Mouse (Mus musculus): ENCODE data around the gene Rprd1b. TPM values are rescaled to one million over a fixed set of nuclear protein-coding genes. Genes with fewer than 3 reads are reported as not detected.

Gene Rprd1b
- polyA plus RNA-seq, 1 experiment from 2014 or later: 48.2 TPM

DNA sequence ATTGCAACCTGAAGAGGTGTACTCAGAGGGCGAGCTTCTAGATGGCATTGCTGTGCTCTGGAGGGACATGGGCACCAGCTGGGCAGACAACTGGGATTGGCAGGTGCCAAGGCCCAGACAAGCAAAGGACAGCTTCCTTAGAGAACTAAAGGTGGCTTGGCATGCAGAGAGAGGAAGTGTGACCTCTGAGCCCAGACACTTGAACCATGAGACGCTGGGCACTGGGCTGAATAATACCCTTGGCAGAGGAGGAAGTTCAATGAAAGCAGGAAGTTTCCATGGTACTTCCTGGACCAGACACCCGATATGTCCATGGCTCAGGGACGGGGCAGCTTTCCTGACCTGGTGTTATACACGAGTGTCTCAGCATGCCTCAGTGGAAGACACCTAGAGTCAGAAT, 146.1 kb downstream of the Rprd1b start:
- H3K9me3 ChIP-seq (ENCODE audit: control insufficient read depth, low read length): no peaks in the 10 kb centered on the region
- no peaks in the 10 kb centered on the region for H3K36me3 ChIP-seq (ENCODE audit: control insufficient read depth, insufficient read depth, low read length)
- peaks cover 14% of the 10 kb centered on the region for H3K4me1 ChIP-seq (replicated peaks; ENCODE audit: control insufficient read depth, insufficient read depth, low read length)
- no peak for DNase-seq (ENCODE audit: low spot score)
- WGBS: 45% methylated on average over 5 of the region's 5 CpGs
- H3K27ac ChIP-seq (ENCODE audit: low read depth, low read length): no peak overlapping the region
- no peak for ATAC-seq (replicated peaks; ENCODE audit: low FRiP score)
- no peak overlapping the region for H3K4me3 ChIP-seq (ENCODE audit: low read depth, low read length)
- peaks cover 8% of the 10 kb centered on the region; the same call in 1 of the 2 replicates for H3K27me3 ChIP-seq (replicated peaks; ENCODE audit: control insufficient read depth, insufficient read depth, low read length)
- H3K4me2 ChIP-seq: no peak overlapping the region
- H3K9ac ChIP-seq (ENCODE audit: low read depth, low read length): no peak overlapping the region

DNA sequence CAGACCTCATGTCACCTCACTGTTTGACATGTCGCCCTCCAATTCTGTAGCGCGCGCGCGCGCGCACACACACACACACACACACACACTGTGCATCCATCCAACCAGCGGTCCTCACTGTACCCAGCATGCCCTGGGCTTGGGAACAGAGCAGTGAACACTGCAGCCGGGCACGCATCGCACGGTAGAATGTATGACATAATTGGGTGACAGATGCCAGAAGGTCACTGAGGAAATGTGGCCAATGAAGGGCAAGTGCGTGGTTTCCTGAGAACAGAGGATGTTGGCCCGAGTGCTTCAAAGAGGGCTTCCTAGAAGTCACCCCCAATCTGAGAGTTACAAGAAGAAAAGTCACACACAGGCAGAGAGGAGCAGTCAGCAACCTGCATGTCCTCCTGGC, 146.7 kb downstream of the Rprd1b start:
- H3K27me3 ChIP-seq (replicated peaks; ENCODE audit: control insufficient read depth, insufficient read depth, low read length): peaks cover 12% of the 10 kb centered on the region
- 68% methylated on average over 15 of the region's 15 CpGs for WGBS
- no peak overlapping the region for H3K4me2 ChIP-seq
- no peaks in the 10 kb centered on the region for H3K9me3 ChIP-seq (ENCODE audit: control insufficient read depth, low read length)
- no peak overlapping the region for H3K9ac ChIP-seq (ENCODE audit: low read depth, low read length)
- H3K36me3 ChIP-seq (ENCODE audit: control insufficient read depth, insufficient read depth, low read length): no peaks in the 10 kb centered on the region
- DNase-seq (ENCODE audit: low spot score) (no peak), ATAC-seq (replicated peaks; ENCODE audit: low FRiP score) (peak; percentile 21; the same call in 1 of the 2 replicates)
- peak overlapping the region; percentile 60 for H3K27ac ChIP-seq (ENCODE audit: low read depth, low read length)
- H3K4me3 ChIP-seq (ENCODE audit: low read depth, low read length): no peak overlapping the region
- H3K4me1 ChIP-seq (replicated peaks; ENCODE audit: control insufficient read depth, insufficient read depth, low read length): peaks cover 17% of the 10 kb centered on the region

DNA sequence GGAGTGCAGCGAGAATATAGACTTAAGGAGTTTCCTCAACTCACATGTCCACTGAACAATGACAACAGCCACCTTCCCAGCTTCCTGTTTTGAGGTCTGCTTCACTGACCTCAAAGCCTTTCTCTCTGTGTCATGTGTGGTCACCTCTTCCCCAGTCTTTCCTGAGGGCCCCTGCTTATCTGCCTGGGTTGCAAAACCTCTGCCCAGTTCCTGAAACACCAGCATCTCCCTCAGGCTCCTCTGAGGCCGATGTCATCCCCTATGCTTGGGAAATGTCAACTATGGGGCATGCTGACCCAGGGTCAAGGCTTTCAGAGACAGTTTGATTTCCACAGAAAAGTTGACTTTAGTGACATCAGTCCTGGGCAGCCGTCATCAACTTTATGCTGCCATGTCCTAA, 147.1 kb downstream of the Rprd1b start:
- no peaks in the 10 kb centered on the region for H3K36me3 ChIP-seq (ENCODE audit: control insufficient read depth, insufficient read depth, low read length)
- H3K4me2 ChIP-seq: peak overlapping the region; percentile 23; the same call in 1 of the 2 replicates
- no peaks in the 10 kb centered on the region for H3K9me3 ChIP-seq (ENCODE audit: control insufficient read depth, low read length)
- WGBS: 8% methylated on average over 3 of the region's 3 CpGs
- no peak overlapping the region for H3K4me3 ChIP-seq (ENCODE audit: low read depth, low read length)
- H3K27me3 ChIP-seq (replicated peaks; ENCODE audit: control insufficient read depth, insufficient read depth, low read length): peaks cover 13% of the 10 kb centered on the region
- H3K27ac ChIP-seq (ENCODE audit: low read depth, low read length): peak overlapping the region; percentile 60
- no peak overlapping the region for H3K9ac ChIP-seq (ENCODE audit: low read depth, low read length)
- ATAC-seq (replicated peaks; ENCODE audit: low FRiP score): peak; percentile 41
- H3K4me1 ChIP-seq (replicated peaks; ENCODE audit: control insufficient read depth, insufficient read depth, low read length): peaks cover 17% of the 10 kb centered on the region
- DNase-seq (ENCODE audit: low spot score): no peak

GRCm38 (mm10) chr2:158176763-158177162, 148.5 kb downstream of the Rprd1b start:
- no peak overlapping the region for H3K9ac ChIP-seq (ENCODE audit: low read depth, low read length)
- H3K9me3 ChIP-seq (ENCODE audit: control insufficient read depth, low read length): no peaks in the 10 kb centered on the region
- no peak overlapping the region for H3K4me3 ChIP-seq (ENCODE audit: low read depth, low read length)
- no peak overlapping the region for H3K27ac ChIP-seq (ENCODE audit: low read depth, low read length)
- WGBS: 81% methylated on average over 9 of the region's 9 CpGs
- DNase-seq (ENCODE audit: low spot score) (no peak), ATAC-seq (replicated peaks; ENCODE audit: low FRiP score) (no peak)
- no peak overlapping the region for H3K4me2 ChIP-seq
- H3K36me3 ChIP-seq (ENCODE audit: control insufficient read depth, insufficient read depth, low read length): no peaks in the 10 kb centered on the region
- H3K4me1 ChIP-seq (replicated peaks; ENCODE audit: control insufficient read depth, insufficient read depth, low read length): peaks cover 17% of the 10 kb centered on the region
- H3K27me3 ChIP-seq (replicated peaks; ENCODE audit: control insufficient read depth, insufficient read depth, low read length): peaks cover 13% of the 10 kb centered on the region

DNA sequence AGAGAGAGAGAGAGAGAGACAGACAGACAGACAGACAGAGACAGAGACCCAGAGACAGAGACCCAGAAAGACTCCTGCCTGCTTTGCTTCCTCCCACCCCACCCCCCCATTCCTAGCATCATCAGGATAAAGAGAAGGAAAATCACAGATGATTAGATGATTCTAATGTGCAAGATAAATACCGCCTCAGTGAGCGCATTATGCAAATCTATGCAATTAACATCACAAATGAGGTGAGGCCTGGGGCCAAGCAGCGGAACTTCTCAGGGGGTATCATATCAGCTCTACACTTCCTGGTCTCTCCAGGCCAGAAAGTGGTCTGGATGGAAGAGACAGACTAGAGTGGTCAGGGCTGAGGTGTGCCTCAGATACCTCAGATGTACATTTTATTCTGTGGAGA, 149.3 kb downstream of the Rprd1b start:
- no peak for DNase-seq (ENCODE audit: low spot score)
- Histone ChIP-seq H3K27me3 (replicated peaks; ENCODE audit: control insufficient read depth, insufficient read depth, low read length) (peaks cover 13% of the 10 kb centered on the region), H3K36me3 (ENCODE audit: control insufficient read depth, insufficient read depth, low read length) (no peaks in the 10 kb centered on the region), H3K9me3 (ENCODE audit: control insufficient read depth, low read length) (no peaks in the 10 kb centered on the region), H3K9ac (ENCODE audit: low read depth, low read length) (no peak overlapping the region), H3K4me1 (replicated peaks; ENCODE audit: control insufficient read depth, insufficient read depth, low read length) (peaks cover 17% of the 10 kb centered on the region), H3K4me3 (ENCODE audit: low read depth, low read length) (no peak overlapping the region), H3K27ac (ENCODE audit: low read depth, low read length) (no peak overlapping the region), H3K4me2 (no peak overlapping the region)
- no peak for ATAC-seq (replicated peaks; ENCODE audit: low FRiP score)
- 70% methylated on average over 3 of the region's 3 CpGs for WGBS

DNA sequence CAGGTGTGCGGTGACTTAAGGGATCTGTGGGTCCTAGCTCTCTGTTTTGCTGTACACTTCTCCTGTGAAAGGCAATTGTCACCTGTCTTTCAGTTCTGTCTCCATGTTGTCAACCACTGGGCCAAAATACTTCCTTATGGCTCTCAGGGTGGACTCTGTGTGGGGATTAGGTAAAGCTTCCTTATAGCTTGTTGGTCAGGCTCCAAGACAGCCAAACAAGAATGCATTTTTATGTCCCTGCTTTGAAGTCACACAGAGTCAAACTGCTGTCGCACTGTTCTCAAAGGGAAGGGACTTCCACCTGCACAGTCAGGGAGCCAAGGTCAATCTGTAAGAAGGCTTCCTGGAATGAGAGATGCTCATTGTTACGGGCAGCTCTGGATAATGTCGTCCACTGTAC, 149.8 kb downstream of the Rprd1b start:
- Histone ChIP-seq H3K27ac (ENCODE audit: low read depth, low read length) (no peak overlapping the region), H3K9me3 (ENCODE audit: control insufficient read depth, low read length) (no peaks in the 10 kb centered on the region), H3K4me2 (no peak overlapping the region), H3K9ac (ENCODE audit: low read depth, low read length) (no peak overlapping the region), H3K36me3 (ENCODE audit: control insufficient read depth, insufficient read depth, low read length) (no peaks in the 10 kb centered on the region), H3K4me3 (ENCODE audit: low read depth, low read length) (no peak overlapping the region), H3K27me3 (replicated peaks; ENCODE audit: control insufficient read depth, insufficient read depth, low read length) (peaks cover 13% of the 10 kb centered on the region), H3K4me1 (replicated peaks; ENCODE audit: control insufficient read depth, insufficient read depth, low read length) (peaks cover 17% of the 10 kb centered on the region)
- 76% methylated on average over 4 of the region's 4 CpGs for WGBS
- ATAC-seq (replicated peaks; ENCODE audit: low FRiP score) (no peak), DNase-seq (ENCODE audit: low spot score) (no peak)

DNA sequence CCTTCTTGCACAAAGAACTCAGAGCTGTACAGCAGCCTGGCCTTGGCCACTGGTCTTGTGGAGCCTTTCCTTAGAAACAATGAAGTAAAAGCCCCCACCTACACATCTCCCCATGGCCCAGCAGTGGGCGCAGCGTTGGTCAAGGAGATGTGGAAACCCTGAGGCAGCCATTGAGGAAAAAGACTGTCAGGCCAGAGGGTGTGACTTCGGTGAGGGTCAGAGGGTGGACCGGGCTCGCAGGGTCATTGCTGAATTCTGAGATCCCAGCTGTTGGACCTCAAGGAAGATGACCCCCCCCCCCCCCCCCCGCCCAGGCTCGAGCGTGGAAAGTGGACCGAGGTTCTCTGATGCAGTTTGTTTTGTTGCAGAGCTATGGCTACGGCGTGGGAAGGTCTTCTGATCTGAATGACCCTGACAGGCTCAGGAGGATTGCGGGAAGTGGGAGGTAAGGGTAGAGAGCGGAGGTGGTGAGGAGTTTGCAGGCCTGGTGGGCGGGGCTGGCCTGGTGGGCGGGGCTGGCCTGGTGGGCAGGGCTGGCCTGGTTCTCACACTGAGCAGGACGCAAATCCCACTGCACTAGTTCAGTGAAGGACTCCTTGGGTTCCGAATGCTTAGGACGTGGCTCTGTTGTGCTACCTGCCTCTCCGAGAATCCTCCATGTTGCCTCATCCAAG, 150.5 kb downstream of the Rprd1b start:
- Histone ChIP-seq H3K9me3 (ENCODE audit: control insufficient read depth, low read length) (no peaks in the 10 kb centered on the region), H3K4me1 (replicated peaks; ENCODE audit: control insufficient read depth, insufficient read depth, low read length) (peaks cover 17% of the 10 kb centered on the region), H3K27ac (ENCODE audit: low read depth, low read length) (no peak overlapping the region), H3K36me3 (ENCODE audit: control insufficient read depth, insufficient read depth, low read length) (no peaks in the 10 kb centered on the region), H3K4me3 (ENCODE audit: low read depth, low read length) (peak overlapping the region; percentile 30), H3K27me3 (replicated peaks; ENCODE audit: control insufficient read depth, insufficient read depth, low read length) (peaks cover 13% of the 10 kb centered on the region; the same call in 1 of the 2 replicates), H3K4me2 (peak overlapping the region; percentile 63), H3K9ac (ENCODE audit: low read depth, low read length) (no peak overlapping the region)
- DNase-seq (ENCODE audit: low spot score) (peak; percentile 84), ATAC-seq (replicated peaks; ENCODE audit: low FRiP score) (peak; percentile 75)
- 14% methylated on average over 16 of the region's 19 CpGs for WGBS

- 28% methylated on average over 18 of the region's 18 CpGs for WGBS
These were observed 151.2 kb downstream of the Rprd1b start for GRCm38 (mm10) chr2:158179370-158180111.

More at GRCm38 (mm10) chr2:158179370-158180111, 151.2 kb downstream of the Rprd1b start:
- Histone ChIP-seq H3K9ac (ENCODE audit: low read depth, low read length) (no peak overlapping the region), H3K36me3 (ENCODE audit: control insufficient read depth, insufficient read depth, low read length) (no peaks in the 10 kb centered on the region), H3K27me3 (replicated peaks; ENCODE audit: control insufficient read depth, insufficient read depth, low read length) (peaks cover 10% of the 10 kb centered on the region; the same call in 1 of the 2 replicates), H3K4me3 (ENCODE audit: low read depth, low read length) (peak overlapping the region; percentile 30), H3K4me2 (peak overlapping the region; percentile 63), H3K4me1 (replicated peaks; ENCODE audit: control insufficient read depth, insufficient read depth, low read length) (peaks cover 17% of the 10 kb centered on the region), H3K27ac (ENCODE audit: low read depth, low read length) (no peak overlapping the region), H3K9me3 (ENCODE audit: control insufficient read depth, low read length) (no peaks in the 10 kb centered on the region)
- no peak for ATAC-seq (replicated peaks; ENCODE audit: low FRiP score)
- no peak for DNase-seq (ENCODE audit: low spot score)

All from liver, embryonic 11.5 days (tissue).